Mouse (Mus musculus) olfactory bulb, adult 2 months (tissue): ENCODE results near the gene Gper1.

Experiments used
- CTCF ChIP-seq: fragments of 200-500 bp; IDR thresholded peaks from 2 replicates; pipeline ENCODE4 v1.5.1; 2012; ENCODE audit warnings: low read depth, mild to moderate bottlenecking, low read length, moderate library complexity; ENCODE audit not compliant: insufficient read depth
- POLR2A ChIP-seq: fragments of 200-500 bp; IDR thresholded peaks from 2 replicates; pipeline ENCODE4 v1.6.1; 2012; ENCODE audit warnings: mild to moderate bottlenecking, low read depth, low read length, moderate library complexity; ENCODE audit not compliant: insufficient read depth

DNA sequence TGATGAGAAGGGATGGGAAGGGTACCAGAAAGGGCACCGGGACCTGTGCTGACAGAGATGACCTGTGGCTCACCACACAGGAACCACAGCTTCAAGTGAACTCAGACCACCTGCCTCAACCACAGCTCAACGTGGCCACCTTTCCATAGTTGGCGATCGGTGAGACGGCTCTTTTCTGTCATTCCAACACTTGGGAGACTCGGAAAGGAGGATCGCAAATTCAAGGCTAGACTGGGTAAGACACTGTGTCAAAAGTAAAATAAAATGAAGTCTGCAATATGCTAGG, 44.7 kb upstream of the Gper1 start:
- TF ChIP-seq CTCF, result no peak
- TF ChIP-seq POLR2A, result no peak
